Mouse (Mus musculus): ENCODE measurements around the gene Gm20388. TPM values are rescaled to one million over a fixed set of nuclear protein-coding genes. Genes with fewer than 3 reads are reported as not detected.

Gene Gm20388
- polyA plus RNA-seq, 1 experiment from 2014 or later, result not detected

DNA sequence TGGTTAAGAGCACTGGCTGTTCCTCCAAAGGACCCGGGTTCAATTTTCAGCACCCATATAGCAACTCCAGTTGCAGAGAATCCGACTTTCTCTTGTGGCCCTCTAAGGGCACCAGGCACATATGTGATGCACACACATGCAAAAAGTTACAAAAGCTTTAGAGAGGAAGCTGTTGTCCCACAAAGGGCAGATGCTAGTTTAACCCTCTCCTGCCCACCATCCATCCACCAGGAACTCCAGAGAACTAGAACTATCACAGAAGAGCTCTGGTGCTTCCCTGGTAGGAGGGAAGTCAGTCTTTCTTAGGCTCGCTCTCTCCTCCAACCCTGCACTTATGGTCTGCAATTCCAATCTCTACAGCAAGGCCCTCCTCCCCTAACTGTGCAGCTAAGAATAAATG, 3082.4 kb downstream of the Gm20388 start:
- H3K36me3 ChIP-seq (ENCODE audit: control insufficient read depth, insufficient read depth, low read length), result no peaks in the 10 kb centered on the region
- H3K4me1 ChIP-seq (replicated peaks; ENCODE audit: control insufficient read depth, insufficient read depth), result peaks cover 3% of the 10 kb centered on the region; the same call in 1 of the 2 replicates
- DNase-seq (ENCODE audit: low spot score) (no peak), ATAC-seq (ENCODE audit: low FRiP score, low TSS enrichment) (no peak)
- no peaks in the 10 kb centered on the region for H3K9me3 ChIP-seq (ENCODE audit: control insufficient read depth, low read length)
- H3K9ac ChIP-seq (ENCODE audit: low read length), result no peak overlapping the region
- TF ChIP-seq CTCF (IDR thresholded peaks at IDR 0.05; ENCODE audit: low read depth) (no peak), EP300 (optimal IDR thresholded peaks at IDR 0.05) (no peak)
- no peak overlapping the region for H3K4me3 ChIP-seq (ENCODE audit: low read depth, low read length)
- H3K27me3 ChIP-seq (ENCODE audit: control insufficient read depth, insufficient read depth, low read length), result no peaks in the 10 kb centered on the region
- no peak overlapping the region for H3K4me2 ChIP-seq (replicated peaks; ENCODE audit: low read depth)
- H3K27ac ChIP-seq (replicated peaks), result 0 out of 2 replicates have a peak overlapping the region, but pooled peaks have one; percentile 3
- WGBS, result 66% methylated on average over 3 of the region's 3 CpGs

- 52% methylated on average over 5 of the region's 5 CpGs for WGBS
- H3K4me2 ChIP-seq (replicated peaks; ENCODE audit: low read depth), result no peak overlapping the region
- DNase-seq (ENCODE audit: low spot score) (no peak), ATAC-seq (ENCODE audit: low FRiP score, low TSS enrichment) (no peak)
- peaks cover 3% of the 10 kb centered on the region; the same call in 1 of the 2 replicates for H3K4me1 ChIP-seq (replicated peaks; ENCODE audit: control insufficient read depth, insufficient read depth)
- no peaks in the 10 kb centered on the region for H3K9me3 ChIP-seq (ENCODE audit: control insufficient read depth, low read length)
- no peak for TF ChIP-seq EP300 (optimal IDR thresholded peaks at IDR 0.05)
- no peak for TF ChIP-seq CTCF (IDR thresholded peaks at IDR 0.05; ENCODE audit: low read depth)
- no peak overlapping the region for H3K9ac ChIP-seq (ENCODE audit: low read length)
- no peaks in the 10 kb centered on the region for H3K27me3 ChIP-seq (ENCODE audit: control insufficient read depth, insufficient read depth, low read length)
- no peak overlapping the region for H3K4me3 ChIP-seq (ENCODE audit: low read depth, low read length)
- no peak overlapping the region for H3K27ac ChIP-seq (replicated peaks)
- no peaks in the 10 kb centered on the region for H3K36me3 ChIP-seq (ENCODE audit: control insufficient read depth, insufficient read depth, low read length)
Observed at GRCm38 (mm10) chr8:122993740-122994139, 3083.1 kb downstream of the Gm20388 start.

GRCm38 (mm10) chr8:122997963-122998362, 3087.3 kb downstream of the Gm20388 start:
- H3K27me3 ChIP-seq (ENCODE audit: control insufficient read depth, insufficient read depth, low read length), result no peaks in the 10 kb centered on the region
- no peak overlapping the region for H3K4me3 ChIP-seq (ENCODE audit: low read depth, low read length)
- no peaks in the 10 kb centered on the region for H3K9me3 ChIP-seq (ENCODE audit: control insufficient read depth, low read length)
- no peak overlapping the region for H3K4me2 ChIP-seq (replicated peaks; ENCODE audit: low read depth)
- ATAC-seq (ENCODE audit: low FRiP score, low TSS enrichment) (no peak), DNase-seq (ENCODE audit: low spot score) (no peak)
- WGBS, result 52% methylated on average over 4 of the region's 4 CpGs
- H3K9ac ChIP-seq (ENCODE audit: low read length), result no peak overlapping the region
- H3K27ac ChIP-seq (replicated peaks), result peak overlapping the region; percentile 24; the same call in 1 of the 2 replicates
- TF ChIP-seq CTCF (IDR thresholded peaks at IDR 0.05; ENCODE audit: low read depth) (no peak), EP300 (optimal IDR thresholded peaks at IDR 0.05) (no peak)
- H3K36me3 ChIP-seq (ENCODE audit: control insufficient read depth, insufficient read depth, low read length), result no peaks in the 10 kb centered on the region
- peaks cover 2% of the 10 kb centered on the region; the same call in 1 of the 2 replicates for H3K4me1 ChIP-seq (replicated peaks; ENCODE audit: control insufficient read depth, insufficient read depth)

- no peaks in the 10 kb centered on the region for H3K36me3 ChIP-seq (ENCODE audit: control insufficient read depth, insufficient read depth, low read length)
- TF ChIP-seq CTCF (IDR thresholded peaks at IDR 0.05; ENCODE audit: low read depth), result no peak
- TF ChIP-seq EP300 (optimal IDR thresholded peaks at IDR 0.05), result no peak
- H3K9me3 ChIP-seq (ENCODE audit: control insufficient read depth, low read length), result no peaks in the 10 kb centered on the region
- H3K4me1 ChIP-seq (replicated peaks; ENCODE audit: control insufficient read depth, insufficient read depth), result peaks cover 3% of the 10 kb centered on the region; the same call in 1 of the 2 replicates
- H3K4me3 ChIP-seq (ENCODE audit: low read depth, low read length), result no peak overlapping the region
- no peaks in the 10 kb centered on the region for H3K27me3 ChIP-seq (ENCODE audit: control insufficient read depth, insufficient read depth, low read length)
- H3K9ac ChIP-seq (ENCODE audit: low read length), result no peak overlapping the region
- ATAC-seq (ENCODE audit: low FRiP score, low TSS enrichment) (no peak), DNase-seq (ENCODE audit: low spot score) (no peak)
- whole genome bisulfite sequencing, result 47% methylated on average over 2 of the region's 2 CpGs
- H3K27ac ChIP-seq (replicated peaks), result no peak overlapping the region
- H3K4me2 ChIP-seq (replicated peaks; ENCODE audit: low read depth), result no peak overlapping the region
Observed at GRCm38 (mm10) chr8:123000311-123000710, 3089.7 kb downstream of the Gm20388 start.

GRCm38 (mm10) chr8:123004033-123004922, 3093.6 kb downstream of the Gm20388 start:
- no peaks in the 10 kb centered on the region for H3K9me3 ChIP-seq (ENCODE audit: control insufficient read depth, low read length)
- WGBS, result 46% methylated on average over 14 of the region's 14 CpGs
- H3K4me3 ChIP-seq (ENCODE audit: low read depth, low read length), result no peak overlapping the region
- no peak overlapping the region for H3K4me2 ChIP-seq (replicated peaks; ENCODE audit: low read depth)
- no peak overlapping the region for H3K9ac ChIP-seq (ENCODE audit: low read length)
- H3K36me3 ChIP-seq (ENCODE audit: control insufficient read depth, insufficient read depth, low read length), result no peaks in the 10 kb centered on the region
- DNase-seq (ENCODE audit: low spot score) (no peak), ATAC-seq (ENCODE audit: low FRiP score, low TSS enrichment) (no peak)
- H3K27me3 ChIP-seq (ENCODE audit: control insufficient read depth, insufficient read depth, low read length), result no peaks in the 10 kb centered on the region
- H3K4me1 ChIP-seq (replicated peaks; ENCODE audit: control insufficient read depth, insufficient read depth), result peaks cover 5% of the 10 kb centered on the region; the same call in 1 of the 2 replicates
- no peak for TF ChIP-seq EP300 (optimal IDR thresholded peaks at IDR 0.05)
- peak; percentile 39; the same call in 1 of the 2 replicates for TF ChIP-seq CTCF (IDR thresholded peaks at IDR 0.05; ENCODE audit: low read depth)
- H3K27ac ChIP-seq (replicated peaks), result peak overlapping the region; percentile 20; the same call in 1 of the 2 replicates

GRCm38 (mm10) chr8:123005328-123005727, 3094.7 kb downstream of the Gm20388 start:
- no peak for ATAC-seq (ENCODE audit: low FRiP score, low TSS enrichment)
- 49% methylated on average over 3 of the region's 3 CpGs for WGBS
- peak overlapping the region; percentile 4; the same call in 1 of the 2 replicates for H3K27ac ChIP-seq (replicated peaks)

More at GRCm38 (mm10) chr8:123005328-123005727, 3094.7 kb downstream of the Gm20388 start:
- H3K9me3 ChIP-seq (ENCODE audit: control insufficient read depth, low read length), result no peaks in the 10 kb centered on the region
- H3K27me3 ChIP-seq (ENCODE audit: control insufficient read depth, insufficient read depth, low read length), result no peaks in the 10 kb centered on the region
- peaks cover 5% of the 10 kb centered on the region; the same call in 1 of the 2 replicates for H3K4me1 ChIP-seq (replicated peaks; ENCODE audit: control insufficient read depth, insufficient read depth)
- no peak overlapping the region for H3K4me3 ChIP-seq (ENCODE audit: low read depth, low read length)
- no peak overlapping the region for H3K9ac ChIP-seq (ENCODE audit: low read length)
- DNase-seq (ENCODE audit: low spot score), result no peak
- H3K4me2 ChIP-seq (replicated peaks; ENCODE audit: low read depth), result no peak overlapping the region
- no peaks in the 10 kb centered on the region for H3K36me3 ChIP-seq (ENCODE audit: control insufficient read depth, insufficient read depth, low read length)
- TF ChIP-seq CTCF (IDR thresholded peaks at IDR 0.05; ENCODE audit: low read depth), result no peak
- no peak for TF ChIP-seq EP300 (optimal IDR thresholded peaks at IDR 0.05)
